Mouse (Mus musculus) G1E (cell line): ENCODE measurements around the gene Map1lc3a.

ENCODE experiments used
- CTCF ChIP-seq: IDR thresholded peaks from 2 replicates; pipeline ENCODE4 v1.5.1; 2012; ENCODE audit warnings: low read depth, low read length, inconsistent platforms, mixed read lengths
- GATA1 ChIP-seq: IDR thresholded peaks from 2 replicates; pipeline ENCODE4 v1.6.1; 2012; ENCODE audit warnings: borderline replicate concordance, low read length, inconsistent platforms, mixed read lengths
- TAL1 ChIP-seq: conservative IDR thresholded peaks from 2 replicates; pipeline ENCODE4 v1.6.1; 2012; ENCODE audit warnings: low read depth, low read length, inconsistent platforms, mixed read lengths

DNA sequence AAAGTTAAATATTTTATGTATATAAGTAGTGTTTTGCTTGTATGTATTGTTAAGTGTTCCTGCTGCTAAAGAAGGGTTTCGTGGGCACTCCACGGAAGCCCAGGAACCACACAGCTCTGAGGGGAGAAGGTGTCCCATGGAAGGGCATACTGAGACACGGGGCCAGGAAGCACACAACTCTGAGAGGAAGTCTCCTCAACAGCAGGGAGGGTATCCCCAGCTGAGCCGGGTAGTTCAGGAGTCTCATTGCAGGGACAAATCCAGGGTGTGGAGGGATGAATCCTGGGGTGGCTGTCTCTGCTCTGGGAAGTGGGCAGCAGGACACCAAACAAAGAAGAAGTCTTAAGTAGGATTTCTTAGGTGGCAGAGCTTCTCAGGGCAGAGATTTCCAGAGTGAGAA, 38.8 kb upstream of the Map1lc3a start:
- no peak for TF ChIP-seq CTCF
- no peak for TF ChIP-seq TAL1
- TF ChIP-seq GATA1, result no peak
